Mouse (Mus musculus) 416B (cell line): ENCODE measurements at regions not wholly inside any gene's neighbourhood (a gene's known extent, or its start where the extent isn't known, plus 50 kb on each side); places are given as distances from the start of the nearest gene placed in this dataset.

ENCODE experiments used
- DNase-seq: peaks from one replicate; pipeline ENCODE4 v3.0.0; 2011; ENCODE audit warnings: low read depth

DNA sequence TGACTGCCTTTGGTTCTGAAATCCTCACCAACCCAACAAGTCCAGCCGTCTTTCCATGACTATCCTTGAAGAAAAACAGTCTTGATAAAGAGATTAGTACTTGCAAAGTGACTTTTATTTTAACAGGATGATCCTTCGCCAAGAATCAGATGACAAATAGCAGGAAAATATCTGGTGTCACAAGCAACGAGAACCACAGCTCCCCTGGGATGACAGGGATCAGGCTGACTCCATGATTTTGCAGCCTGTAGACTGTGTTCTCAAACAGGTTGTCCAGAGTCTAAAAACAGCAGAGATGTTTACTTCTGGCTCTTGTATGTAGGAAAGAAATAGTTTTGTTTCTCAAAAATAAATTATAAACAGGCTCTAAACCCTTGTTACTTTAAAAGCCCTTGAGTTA, 63.3 kb downstream of the Tmem18 start:
- no peak for DNase-seq

DNA sequence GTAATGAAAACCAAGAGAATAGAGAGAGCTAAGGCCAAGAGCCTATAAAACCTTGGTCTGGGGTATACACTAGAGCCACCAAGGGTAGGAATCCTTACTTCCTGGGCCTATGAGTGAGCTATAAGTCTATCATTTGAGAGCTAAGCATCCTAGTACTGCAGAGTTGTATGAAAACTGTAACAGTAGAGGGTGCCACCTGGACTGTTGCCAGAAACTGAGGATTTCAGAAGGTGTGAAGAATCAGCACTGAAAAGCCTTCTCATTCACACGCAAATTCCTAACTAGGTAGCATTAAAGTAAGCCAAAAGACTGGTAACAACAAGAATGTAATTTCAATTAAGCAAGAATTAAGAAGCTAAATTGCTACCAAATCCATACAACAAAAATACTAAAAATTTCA, 67.3 kb downstream of the Tmem18 start:
- no peak for DNase-seq

DNA sequence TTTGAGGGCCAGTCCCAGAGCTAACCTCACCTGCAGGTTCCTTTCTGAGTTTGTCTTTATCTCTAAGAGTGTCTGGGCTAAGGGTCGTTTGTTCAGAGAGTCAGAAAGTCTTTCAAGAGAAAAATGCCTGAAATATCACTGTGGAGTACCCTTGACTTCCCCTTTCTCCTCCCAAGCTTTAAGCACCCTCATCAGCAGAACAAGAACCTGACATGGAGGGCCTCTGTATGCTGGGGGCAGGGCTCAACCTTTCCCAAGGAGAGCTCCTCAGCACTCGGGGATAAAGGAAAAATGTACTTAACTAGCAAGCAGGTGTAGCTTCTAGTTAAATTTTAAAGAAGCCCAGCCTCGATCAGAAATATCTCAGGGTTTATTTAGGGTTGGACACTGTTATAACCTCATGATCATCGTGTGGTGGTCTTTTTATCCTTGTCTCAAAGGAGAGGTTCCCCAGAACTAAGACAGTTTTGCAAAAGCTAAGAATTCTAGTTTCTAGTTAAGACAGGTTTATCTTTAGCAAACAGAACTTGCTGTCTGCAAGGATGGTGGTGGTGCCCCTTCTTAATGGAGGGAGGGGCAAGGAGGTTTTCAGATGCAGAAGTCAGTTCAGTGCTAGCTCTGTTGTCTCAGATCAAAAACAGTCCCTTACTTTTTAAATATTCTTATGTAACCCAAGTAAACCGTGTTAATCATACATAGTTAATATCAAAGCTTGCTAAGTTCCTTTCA, 70.3 kb downstream of the Tmem18 start:
- DNase-seq = no peak

DNA sequence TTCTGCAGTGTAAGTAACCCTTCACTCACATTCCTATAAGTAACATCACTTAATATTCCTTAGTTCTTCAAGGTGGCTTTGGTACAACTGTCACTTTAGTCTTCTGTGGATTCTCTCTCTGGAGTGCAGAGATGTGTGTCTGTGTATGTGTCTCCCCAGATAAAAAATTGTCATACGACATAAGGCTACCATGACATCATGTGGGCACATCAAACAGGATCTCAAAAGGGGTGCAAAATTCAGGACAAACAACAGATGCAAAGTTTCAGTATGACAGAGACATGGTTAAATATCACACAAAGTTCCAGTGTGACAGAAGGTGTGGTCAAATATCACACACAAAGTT, 70.8 kb downstream of the Tmem18 start:
- DNase-seq = no peak

DNA sequence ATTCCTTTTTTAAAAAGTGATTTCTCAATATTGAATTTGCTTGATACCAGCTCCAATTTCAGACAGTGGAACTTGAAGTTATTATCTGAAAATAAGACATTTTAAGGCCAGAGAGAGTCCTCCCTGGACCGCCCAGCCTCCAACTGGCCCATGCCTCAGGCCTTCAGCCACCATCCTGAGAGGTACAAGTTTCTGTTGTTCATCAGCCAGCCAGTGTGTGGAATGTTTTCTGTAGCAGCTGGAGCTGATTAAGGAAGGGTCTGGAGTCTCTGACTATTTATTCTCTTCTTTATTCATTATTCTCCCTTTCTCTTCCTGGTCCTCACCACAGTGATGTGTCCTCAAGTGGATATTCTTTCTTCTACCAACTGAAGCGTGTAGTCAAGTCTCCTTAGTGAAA, 94.6 kb downstream of the Tmem18 start:
- DNase-seq = no peak

DNA sequence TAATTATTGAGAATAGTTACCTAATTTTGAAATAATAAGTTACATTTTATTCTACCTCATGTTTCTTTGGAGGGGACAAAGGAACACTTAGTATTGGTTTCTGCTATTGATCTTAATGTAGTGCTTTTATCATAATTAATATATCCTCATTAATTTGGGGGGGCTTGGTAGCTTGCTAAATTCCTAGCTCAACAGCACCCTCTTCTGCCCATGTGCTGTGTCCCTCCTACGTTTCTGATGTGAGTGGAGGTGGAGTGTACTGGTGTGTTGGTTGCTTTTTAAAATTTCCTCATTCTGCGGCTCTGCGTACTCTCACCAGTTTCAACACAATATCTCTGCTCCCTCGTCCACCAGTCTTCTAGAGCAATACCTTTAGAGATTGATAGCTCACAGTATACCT, 105.8 kb downstream of the Tmem18 start:
- no peak for DNase-seq

DNA sequence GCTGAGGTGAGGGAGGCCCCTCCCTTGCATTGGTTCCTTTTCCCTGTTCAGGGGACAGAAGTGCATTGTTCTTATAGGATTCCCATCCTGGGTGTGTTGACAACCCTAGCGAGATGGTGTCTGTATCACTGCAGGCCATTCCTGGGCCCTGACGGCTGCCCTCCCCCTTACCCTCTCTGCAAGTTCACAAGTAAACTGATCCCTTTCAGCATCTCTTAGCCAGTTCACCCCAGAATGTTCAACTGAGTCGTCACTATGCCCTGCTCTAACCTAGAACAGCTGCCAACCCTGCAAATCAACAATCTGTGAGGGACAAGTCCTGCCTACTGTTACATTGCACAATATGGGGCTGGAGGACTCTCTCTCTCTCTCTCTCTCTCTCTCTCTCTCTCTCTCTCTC, 109.3 kb downstream of the Tmem18 start:
- DNase-seq = no peak

DNA sequence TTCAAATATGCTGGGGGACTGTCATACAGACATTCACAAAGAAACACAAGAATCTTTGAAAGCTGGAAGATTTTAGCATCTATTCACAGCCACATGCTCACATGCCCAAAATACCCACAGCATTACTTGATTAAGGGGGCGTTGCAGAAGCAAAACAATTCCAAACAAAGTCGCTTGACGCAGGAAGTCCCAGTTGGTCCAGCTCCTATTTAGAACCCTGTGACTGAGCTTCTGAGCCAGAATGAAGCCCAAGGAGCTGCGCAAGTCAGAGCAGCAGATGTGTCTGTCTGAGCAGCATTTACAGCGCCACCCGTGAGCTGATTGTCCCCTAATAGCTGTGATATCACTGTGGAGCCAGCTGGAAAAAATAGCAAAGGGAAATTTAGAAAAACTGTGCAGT, 114.0 kb downstream of the Tmem18 start:
- DNase-seq = no peak

DNA sequence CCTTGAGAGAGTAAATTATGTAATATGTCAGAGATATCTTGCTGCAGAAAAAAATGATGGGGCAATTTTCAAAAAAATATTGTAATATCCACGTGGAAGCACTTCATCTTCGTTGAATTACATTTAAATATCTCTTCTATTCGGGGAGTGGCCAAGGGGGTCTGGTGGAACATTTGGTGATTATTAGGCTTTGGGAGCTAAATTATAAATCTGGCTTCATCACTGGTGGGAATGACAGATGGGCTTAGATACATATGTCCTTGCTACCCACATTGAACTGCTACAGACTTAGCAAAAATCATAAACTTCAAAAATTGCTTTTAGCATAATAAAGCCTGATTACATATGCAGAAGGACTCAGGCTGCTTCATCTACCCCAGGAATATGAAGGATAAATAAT, 119.5 kb downstream of the Tmem18 start:
- no peak for DNase-seq

DNA sequence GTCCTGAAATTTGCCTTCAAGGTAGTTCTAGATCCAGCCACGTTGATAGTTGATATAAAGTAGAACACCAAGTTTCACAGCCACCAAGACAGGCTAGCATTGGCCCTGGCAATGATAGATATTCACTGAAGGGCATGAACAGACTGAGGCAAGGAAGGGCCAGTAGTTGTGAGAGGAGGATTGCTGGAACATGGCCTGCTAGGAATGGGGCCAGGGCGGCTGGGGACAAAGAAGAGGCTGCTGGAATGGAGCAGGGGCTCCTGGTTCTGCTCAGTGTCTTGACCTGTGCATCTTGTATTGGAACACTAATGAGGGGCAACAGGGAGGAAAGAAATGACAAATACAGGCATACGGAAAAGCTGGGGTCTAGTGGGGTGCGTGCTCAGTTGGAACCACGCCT, 123.0 kb downstream of the Tmem18 start:
- DNase-seq = no peak

DNA sequence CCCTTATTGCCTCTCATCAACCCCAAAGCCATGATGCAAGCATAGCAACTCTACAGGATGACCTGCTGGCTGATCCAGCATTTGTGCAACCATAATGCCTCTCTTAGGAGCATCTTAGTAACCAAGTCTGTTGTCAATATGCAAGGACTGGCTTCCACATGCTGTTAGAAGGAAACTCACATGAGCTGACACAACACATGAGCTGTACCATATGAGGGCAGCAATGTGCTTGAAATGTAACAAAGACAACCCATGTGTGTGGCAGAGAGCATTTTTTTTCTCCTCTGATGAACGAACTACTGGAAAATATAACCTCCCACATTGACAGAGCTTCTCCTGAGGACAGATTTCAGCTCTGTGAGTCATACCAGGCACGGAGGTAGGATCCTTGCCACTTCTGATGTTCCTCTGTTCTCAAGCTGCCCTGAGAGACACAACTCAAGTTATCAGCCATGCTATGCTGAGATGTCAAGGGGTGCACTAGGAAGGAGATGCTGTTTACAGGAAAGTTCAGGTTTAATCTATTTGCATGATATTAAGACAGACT, 124.5 kb downstream of the Tmem18 start:
- DNase-seq = no peak

DNA sequence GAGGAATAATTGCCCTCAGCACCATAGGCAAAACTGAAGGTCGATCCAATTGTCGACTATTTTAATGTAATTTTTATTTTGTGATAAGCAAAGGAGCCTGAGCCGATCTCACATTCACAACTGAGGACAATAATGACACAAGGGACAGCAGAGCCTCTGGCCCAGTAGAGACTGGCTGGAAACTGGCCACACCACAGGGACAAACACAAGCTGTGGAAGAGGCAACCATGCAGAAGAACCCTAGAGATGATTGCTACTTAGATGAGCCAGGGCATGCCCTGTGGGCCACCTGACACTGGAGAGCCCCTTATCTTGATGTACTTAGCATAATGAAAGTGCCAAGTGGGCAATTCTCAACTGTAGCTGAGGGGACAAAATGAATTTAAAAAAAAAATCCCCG, 126.3 kb downstream of the Tmem18 start:
- DNase-seq = no peak

DNA sequence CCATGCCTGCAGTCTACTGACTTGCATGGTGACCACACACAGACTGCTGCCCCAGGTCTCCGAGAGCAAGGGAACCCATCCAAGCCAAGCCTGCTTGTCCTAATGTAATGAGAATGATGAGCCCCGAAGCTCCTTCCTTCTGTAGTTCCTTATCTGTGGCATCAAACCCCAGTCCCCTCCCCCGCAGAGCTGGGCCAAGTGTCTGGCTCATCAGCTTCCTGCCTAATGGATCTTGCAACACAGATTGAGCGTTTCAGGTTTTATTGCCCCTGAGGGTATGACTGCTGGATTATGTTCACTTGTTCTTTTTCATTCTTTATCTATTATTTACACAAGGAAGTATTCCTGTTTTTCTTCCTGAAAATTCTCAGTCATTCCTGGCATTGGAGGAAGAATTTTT, 142.5 kb downstream of the Tmem18 start:
- peak; percentile 50 for DNase-seq

DNA sequence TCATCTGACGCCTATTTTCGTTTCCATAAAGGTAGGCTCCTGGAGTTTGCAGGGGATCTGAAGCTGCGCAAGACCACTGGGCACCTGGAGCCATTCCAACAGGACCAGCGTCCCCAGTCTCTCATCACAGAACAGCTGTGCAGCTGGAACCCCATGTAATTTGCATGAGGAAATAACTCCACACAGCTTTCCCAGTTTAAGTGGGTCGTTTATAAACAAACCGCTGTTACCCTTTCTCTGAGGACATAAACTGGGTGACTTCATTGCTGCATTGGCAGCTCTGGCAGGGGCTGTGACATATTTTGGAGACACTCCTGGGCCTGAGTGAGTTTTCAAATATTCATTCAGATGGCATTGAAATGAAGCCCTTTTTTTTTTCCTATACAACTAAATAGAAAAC, 145.2 kb downstream of the Tmem18 start:
- DNase-seq = no peak

DNA sequence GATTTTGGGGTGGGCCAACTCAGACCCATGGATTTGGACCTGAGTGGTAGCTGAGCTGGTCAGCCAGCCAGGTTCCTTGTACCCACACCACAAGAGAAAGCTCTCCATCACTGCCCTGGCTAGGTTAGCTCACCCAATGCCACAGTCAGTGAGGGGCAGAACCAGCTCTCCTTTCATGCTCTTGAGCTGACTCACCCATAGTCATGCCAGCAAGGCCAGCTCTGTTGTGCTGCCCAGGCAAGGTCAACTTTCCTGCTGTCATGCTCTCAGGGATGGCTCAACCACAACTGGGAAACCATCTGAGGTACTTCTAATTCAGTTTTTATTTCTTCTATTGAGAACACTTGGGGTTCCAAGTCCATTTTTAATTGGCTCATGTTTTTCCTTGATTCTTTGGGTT, 116.5 kb upstream of the Alkal2 start:
- DNase-seq = no peak

DNA sequence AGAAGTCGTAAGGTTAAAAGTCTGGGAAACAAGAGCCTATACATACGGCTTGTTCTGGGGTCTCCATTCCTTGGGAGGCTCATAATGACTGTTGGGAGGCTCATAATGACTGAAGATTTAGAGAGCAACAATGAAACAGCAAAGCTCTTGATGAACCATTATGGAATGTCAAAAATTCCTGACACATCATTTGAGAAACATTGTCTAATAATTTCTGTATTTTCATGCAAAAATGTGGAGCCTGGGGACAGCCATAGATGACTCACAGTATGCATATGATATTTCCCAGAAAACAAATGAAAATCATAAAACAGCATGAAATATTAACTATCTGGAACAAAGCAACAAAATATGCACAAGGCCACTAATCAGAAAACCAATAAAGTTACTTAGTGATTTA, 90.8 kb upstream of the Alkal2 start:
- no peak for DNase-seq

DNA sequence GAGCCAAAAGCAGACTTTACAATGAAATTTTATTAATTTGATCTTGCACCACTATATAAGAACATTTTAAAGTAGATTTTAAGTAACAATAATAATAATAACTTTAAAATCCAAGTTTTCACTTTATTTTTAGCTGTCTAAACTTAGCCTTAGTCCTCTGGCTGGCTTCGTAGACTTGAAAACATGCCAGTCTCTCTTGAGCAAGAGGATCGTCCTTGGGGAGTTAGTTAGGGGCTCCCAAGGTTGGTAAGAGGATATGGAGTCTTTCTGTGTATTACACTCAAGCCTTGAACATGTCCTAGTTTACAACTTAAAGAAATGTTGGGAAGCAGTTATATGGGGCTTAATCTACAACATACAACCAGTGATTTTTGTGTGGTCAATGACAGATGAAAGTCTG, 68.0 kb upstream of the Alkal2 start:
- DNase-seq = no peak

DNA sequence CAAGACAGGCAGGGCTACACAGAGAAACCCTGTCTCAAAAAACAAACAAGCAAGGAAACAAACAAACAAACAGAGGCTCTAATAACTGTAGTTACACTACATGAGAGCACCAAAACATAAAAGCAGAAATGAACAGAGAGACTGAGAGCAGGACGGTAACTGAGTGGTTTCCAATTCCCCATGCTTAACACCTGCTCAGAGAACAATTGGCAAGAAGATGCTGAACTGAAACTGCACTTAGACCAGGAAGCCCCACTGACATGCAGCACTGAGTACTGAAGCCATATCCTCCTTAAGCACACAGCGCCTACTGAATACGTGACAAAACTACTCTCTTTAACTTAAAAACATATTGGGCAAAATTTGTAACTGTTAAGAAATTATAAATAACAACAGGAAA, 52.7 kb upstream of the Alkal2 start:
- no peak for DNase-seq
